Mouse (Mus musculus) left cerebral cortex, adult 8-10 months (tissue): ENCODE measurements around the gene Bloc1s5. TPM values are rescaled to one million over a fixed set of nuclear protein-coding genes. Genes with fewer than 3 reads are reported as not detected.

ENCODE experiments used
- DNase-seq, 2 experiments: peaks; one replicate each; pipeline ENCODE4 v3.0.0; 2022; ENCODE audit warnings: low spot score in 2 of 2
- total RNA-seq, 4 experiments: library from RNA; stranded (reverse); gene quantifications; 2 replicates each; pipeline ENCODE4 v1.2.4; 2022

Bloc1s5 gene
- total RNA-seq, 4 experiments from 2014 or later: 10.4 to 13.1 (median 11.9) TPM

DNA sequence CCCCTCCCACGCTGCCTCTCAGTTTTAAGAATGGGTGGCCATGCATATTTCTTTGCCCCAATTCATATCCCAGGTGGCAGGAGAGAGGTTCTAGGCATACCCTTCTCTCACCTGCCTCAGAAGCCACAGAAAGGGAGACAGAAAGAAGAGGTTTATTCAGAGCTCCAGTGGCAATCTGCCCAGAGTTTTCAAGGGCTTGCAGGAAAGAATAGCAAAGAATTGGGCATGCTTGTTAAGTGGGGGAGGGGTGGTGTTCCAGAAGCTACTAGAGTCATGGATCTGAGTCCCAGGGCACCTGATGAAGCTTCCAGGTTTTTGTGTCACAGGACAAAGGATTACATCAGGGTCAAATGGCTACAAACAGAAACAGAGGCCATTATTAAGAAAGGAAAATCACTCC, 61.6 kb downstream of the Bloc1s5 start:
- DNase-seq: no peak

DNA sequence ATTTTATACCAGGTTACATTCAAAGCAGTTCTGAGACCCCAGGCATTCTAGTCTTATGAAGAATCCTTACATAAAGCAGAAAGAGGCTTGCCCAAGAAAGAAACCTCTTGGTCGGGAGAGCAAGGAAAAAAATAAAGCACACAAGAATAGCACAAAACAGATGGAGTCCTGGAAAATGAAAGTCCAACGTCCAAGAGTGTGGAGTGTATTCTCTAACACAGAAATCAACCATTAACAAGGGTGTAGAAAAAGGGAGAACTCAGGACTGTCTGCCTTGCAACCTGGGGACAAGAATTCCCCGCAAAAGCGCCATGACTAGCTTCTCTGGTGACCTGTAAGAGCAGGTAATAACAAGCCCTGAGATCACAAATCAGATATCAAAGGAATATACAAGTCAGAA, 69.7 kb downstream of the Bloc1s5 start:
- no peak for DNase-seq

DNA sequence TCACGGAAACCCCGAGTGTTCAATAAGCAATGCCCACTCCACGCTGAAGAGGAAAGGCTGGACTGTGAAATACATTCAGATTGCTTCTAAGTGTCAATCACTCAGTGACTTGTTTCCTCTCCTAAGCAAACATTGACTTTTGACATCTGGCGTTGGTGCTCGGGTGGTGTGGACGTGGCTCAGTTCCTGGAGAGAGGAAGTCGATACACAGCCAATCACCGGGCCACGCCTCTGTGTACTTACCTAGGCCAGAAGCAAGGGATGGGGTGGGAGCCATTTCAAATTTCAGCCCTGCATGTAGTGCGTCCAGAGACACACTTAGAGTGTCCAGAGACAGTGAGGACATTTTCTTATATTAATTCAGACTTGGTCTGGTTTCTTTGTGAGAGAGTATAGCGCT, 80.3 kb downstream of the Bloc1s5 start:
- DNase-seq: no peak

DNA sequence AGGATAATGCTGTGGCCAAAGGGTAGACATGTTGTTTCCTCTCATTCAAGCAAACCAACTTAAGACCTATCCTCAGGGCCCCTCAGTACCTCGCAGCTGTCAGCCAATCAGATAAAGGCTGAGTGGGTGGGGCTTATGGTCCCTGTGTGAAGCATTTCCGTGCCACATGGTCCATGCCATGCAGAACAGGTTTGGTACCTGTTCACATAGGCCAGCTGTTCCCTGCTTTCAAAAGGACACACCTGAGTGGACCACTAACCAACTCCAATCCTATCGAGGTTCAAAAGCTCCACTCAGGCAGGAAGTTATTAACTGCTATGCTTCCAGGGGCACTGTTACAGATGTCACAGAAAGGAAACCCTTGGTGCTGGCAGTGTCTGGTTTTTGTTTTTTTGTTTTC, 80.7 kb downstream of the Bloc1s5 start:
- no peak for DNase-seq

DNA sequence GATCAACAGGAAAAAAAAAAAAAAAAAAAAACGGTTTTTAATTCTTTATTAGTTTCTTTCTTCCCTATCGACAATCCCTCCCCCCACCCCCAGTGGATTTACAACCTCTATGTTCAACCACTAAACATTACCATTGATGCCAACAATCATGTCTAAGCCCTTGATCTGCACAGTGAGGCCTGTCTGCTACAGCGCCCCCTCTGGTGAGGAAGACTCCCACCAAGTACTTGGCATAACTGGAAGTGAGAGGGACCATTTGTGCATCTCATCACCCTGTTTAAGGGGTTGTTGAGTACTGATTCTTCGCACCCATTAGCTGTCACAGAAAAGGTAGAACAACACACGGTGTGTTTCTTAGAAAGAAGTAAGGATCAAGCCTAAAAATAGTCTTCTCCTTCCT, 86.2 kb downstream of the Bloc1s5 start:
- no peak for DNase-seq

DNA sequence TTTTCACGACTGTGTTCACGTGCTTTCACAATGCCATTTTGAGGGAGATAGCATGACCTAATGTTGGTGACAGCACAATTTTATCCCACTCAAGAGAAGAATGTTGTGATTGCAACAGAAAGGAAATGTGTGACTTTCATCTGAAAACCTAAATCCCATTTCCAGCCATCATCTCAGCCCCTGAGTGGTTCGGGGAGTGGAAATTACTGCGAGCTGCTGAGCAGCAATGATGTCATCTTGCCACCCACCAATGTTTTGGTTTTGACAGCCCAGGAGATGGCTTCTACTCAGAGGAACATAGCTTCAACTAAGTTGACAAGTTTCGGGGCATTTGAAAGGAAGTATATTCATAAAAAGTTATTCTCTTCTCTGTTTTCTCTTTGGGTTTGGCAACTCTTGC, 87.2 kb downstream of the Bloc1s5 start:
- no peak for DNase-seq

DNA sequence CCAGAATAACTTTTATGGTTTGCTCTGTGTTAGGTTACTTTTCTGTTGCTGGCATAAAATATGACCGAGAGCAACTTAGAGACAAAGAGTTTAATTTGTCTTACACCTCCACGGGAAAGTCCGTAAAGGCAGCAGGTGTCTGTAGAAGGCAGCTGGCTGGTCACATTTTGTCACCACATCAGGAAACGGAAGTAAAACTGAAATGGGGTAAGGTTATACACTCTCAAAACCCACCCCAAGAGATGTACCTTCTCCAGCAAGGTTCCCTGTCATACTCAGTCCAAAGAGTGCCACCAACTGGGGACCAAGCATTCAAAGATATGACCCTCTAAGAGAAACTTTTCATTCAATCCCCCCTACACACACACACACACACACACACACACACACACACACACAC, 88.2 kb downstream of the Bloc1s5 start:
- DNase-seq: no peak

DNA sequence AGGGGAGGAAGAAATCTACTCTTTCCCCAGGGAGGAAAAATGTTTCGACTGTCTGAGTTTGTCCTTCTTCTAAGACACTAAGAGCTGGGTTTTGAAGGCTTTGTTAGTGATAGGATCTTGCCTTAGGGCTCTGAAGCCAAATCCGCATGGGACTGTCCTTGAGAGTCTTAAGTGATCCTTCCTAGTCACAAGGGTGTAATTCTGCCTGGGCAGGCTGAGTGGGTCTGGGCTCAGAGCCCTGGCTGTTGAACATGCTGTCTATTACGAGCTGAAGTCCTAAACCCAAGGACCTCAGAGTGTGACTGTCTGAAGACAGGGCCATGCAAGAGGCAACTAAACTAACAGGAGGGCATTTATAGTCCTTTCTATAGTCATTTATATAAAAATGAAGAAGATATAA, 89.4 kb downstream of the Bloc1s5 start:
- no peak for DNase-seq

DNA sequence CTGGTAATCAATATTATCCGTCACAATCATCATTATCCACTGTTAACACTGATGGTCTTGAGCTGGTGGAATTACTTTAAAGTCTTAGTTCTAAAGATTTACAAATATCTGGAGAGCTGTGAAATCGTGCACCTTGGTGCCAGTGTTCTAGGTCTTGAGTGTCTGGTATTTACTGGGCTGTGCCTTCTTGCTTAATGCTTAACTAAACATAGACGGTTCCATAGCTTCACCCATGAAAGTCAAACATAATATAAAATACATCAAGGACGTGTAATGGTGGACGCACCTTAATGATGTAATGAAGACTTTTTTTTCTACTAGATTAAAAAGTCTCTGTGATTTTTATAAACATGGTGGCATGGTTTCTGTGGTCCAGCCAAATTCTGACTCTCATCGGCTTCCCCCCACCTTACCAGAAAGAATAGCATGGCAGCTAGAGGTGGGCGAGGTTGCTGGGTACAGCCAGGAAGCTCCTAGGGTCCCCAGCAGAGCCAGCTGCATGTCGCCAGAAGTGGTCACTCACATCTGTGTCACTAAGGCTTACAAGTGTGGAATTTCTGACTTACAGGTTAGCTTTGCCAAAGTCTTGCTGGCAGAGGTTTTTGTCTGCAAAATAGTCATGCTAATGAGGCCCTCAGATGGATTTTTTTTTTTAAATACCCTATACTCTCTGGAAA, 90.0 kb downstream of the Bloc1s5 start:
- no peak for DNase-seq

DNA sequence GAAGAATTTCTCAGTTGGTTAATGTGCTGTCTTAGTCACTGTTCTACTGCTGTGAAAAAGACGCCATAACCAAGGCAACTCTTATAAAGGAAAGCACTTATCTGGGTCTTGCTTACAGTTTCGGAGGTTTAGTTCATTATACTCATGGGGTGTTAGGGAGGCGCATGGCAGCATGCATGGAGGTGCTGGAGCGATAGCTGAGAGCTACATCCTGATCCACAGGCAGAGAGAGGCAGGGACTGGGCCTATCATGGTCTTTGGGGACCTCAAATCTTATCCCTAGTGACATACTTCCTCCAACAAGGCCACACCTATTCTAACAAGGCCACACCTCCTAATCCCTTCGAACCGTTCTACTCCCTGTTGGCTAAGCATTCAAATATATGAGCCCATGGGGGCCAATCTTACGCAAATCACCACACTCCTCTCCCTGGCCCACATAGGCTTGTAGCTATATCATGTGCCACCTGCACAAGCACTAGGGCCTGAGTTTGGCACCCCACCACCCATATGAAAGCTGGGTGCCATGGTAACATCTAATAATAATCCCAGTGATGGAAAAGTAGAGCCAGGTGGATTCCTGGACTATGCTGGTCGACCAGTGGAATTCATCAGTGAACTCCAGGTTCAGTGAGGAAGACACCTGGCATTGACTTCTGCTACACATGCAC, 91.3 kb downstream of the Bloc1s5 start:
- no peak for DNase-seq

Other genes starting within 250 kb of the Bloc1s5 start
- 10 to 100 TPM; 54.9 to 60.8 (median 58.6) TPM for gene Txndc5, start 106.3 kb downstream of the Bloc1s5 start, total RNA-seq
- 10 to 100 TPM; 20.4 to 33.1 (median 31.2) TPM for gene Eef1e1, start 23.9 kb upstream of the Bloc1s5 start, total RNA-seq